Mouse (Mus musculus) embryonic facial prominence, embryonic 11.5 days (tissue): ENCODE measurements at regions not wholly inside any gene's neighbourhood (a gene's known extent, or its start where the extent isn't known, plus 50 kb on each side); places are given as distances from the start of the nearest gene placed in this dataset.

Source experiments
- ATAC-seq: fragments of 200-750 bp; cut with Nextera tagmentation; replicated peaks from 2 replicates; pipeline ENCODE4 v1.8.0; 2017; ENCODE audit warnings: low read depth; ENCODE audit not compliant: insufficient number of reproducible peaks, low FRiP score, low TSS enrichment
- DNase-seq: peaks from one replicate; pipeline ENCODE4 v3.0.0-alpha.2; 2015; ENCODE audit warnings: low spot score
- H3K27ac ChIP-seq: fragments of 300-500 bp; sonication (generic); replicated peaks from 2 replicates; pipeline ENCODE4 v1.5.1; 2014; ENCODE audit warnings: mild to moderate bottlenecking, low read depth, low read length, control low read depth
- H3K27me3 ChIP-seq: fragments of 300-500 bp; sonication (generic); 2 replicates; pipeline ENCODE4 v1.6.1; 2014; ENCODE audit warnings: mild to moderate bottlenecking, low read length, moderate library complexity, mixed read lengths; ENCODE audit not compliant: control insufficient read depth, insufficient read depth
- H3K36me3 ChIP-seq: fragments of 300-500 bp; sonication (generic); replicated peaks from 2 replicates; pipeline ENCODE4 v1.6.1; 2014; ENCODE audit warnings: low read depth, mild to moderate bottlenecking, low read length, moderate library complexity, mixed read lengths; ENCODE audit not compliant: control insufficient read depth, insufficient read depth
- H3K4me1 ChIP-seq: fragments of 300-500 bp; sonication (generic); 2 replicates; pipeline ENCODE4 v1.6.1; 2014; ENCODE audit warnings: low read length, mixed read lengths; ENCODE audit not compliant: control insufficient read depth, insufficient read depth
- H3K4me2 ChIP-seq: fragments of 300-500 bp; sonication (generic); 2 replicates; pipeline ENCODE4 v1.6.1; 2014; ENCODE audit warnings: low read depth, mild to moderate bottlenecking, control low read depth, low read length, moderate library complexity
- H3K4me3 ChIP-seq: fragments of 300-500 bp; sonication (generic); 2 replicates; pipeline ENCODE4 v1.5.1; 2014; ENCODE audit warnings: low read depth, low read length, control low read depth
- H3K9ac ChIP-seq: fragments of 300-500 bp; sonication (generic); replicated peaks from 2 replicates; pipeline ENCODE4 v1.6.1; 2014; ENCODE audit warnings: mild to moderate bottlenecking, control low read depth, low read length
- H3K9me3 ChIP-seq: fragments of 300-500 bp; sonication (generic); replicated peaks from 2 replicates; pipeline ENCODE4 v1.6.1; 2016; ENCODE audit warnings: mild to moderate bottlenecking, low read length, inconsistent platforms, mixed read lengths; ENCODE audit not compliant: control insufficient read depth
- WGBS: fragments of 180-500 bp; shearing (Covaris S2); extraction: QIAGEN DNeasy Blood & Tissue Kit; methylation state at CpG from one replicate; pipeline ENCODE4 v1.1.7; 2014; 5-methylcytosine and 5-hydroxymethylcytosine counted together

GRCm38 (mm10) chr8:60071610-60072009 lies 431.4 kb downstream of the Gm10283 start:
- DNase-seq = no peak
- 63% methylated on average over 3 of the region's 3 CpGs for WGBS
- Histone ChIP-seq H3K27me3 (no peaks in the 10 kb centered on the region), H3K4me3 (no peak overlapping the region), H3K4me2 (no peak overlapping the region), H3K4me1 (no peaks in the 10 kb centered on the region), H3K9me3 (no peaks in the 10 kb centered on the region), H3K9ac (no peak overlapping the region), H3K27ac (no peak overlapping the region), H3K36me3 (no peaks in the 10 kb centered on the region)
- ATAC-seq = no peak

- Histone ChIP-seq H3K9me3 (no peaks in the 10 kb centered on the region), H3K36me3 (no peaks in the 10 kb centered on the region), H3K27ac (no peak overlapping the region), H3K9ac (no peak overlapping the region), H3K4me2 (no peak overlapping the region), H3K4me3 (no peak overlapping the region), H3K4me1 (no peaks in the 10 kb centered on the region), H3K27me3 (no peaks in the 10 kb centered on the region)
- DNase-seq (no peak), ATAC-seq (no peak)
- 85% methylated on average over 2 of the region's 2 CpGs for WGBS
Measured at GRCm38 (mm10) chr8:60055063-60055462, 447.9 kb downstream of the Gm10283 start.

- peak; percentile 27 for DNase-seq
- Histone ChIP-seq H3K9ac (no peak overlapping the region), H3K36me3 (no peaks in the 10 kb centered on the region), H3K9me3 (no peaks in the 10 kb centered on the region), H3K4me2 (no peak overlapping the region), H3K4me1 (no peaks in the 10 kb centered on the region), H3K4me3 (no peak overlapping the region), H3K27ac (no peak overlapping the region), H3K27me3 (no peaks in the 10 kb centered on the region)
- ATAC-seq = no peak
- WGBS = 48% methylated on average over 2 of the region's 2 CpGs
Measured at GRCm38 (mm10) chr8:60028676-60029075, 474.3 kb downstream of the Gm10283 start.
